Mouse (Mus musculus): ENCODE measurements at regions not wholly inside any gene's neighbourhood (a gene's known extent, or its start where the extent isn't known, plus 50 kb on each side); places are given as distances from the start of the nearest gene placed in this dataset.

GRCm38 (mm10) chr1:130278000-130278536, 144.7 kb downstream of the Cd55b start:
- Histone ChIP-seq H3K4me3 (ENCODE audit: low read length) (no peak overlapping the region), H3K9me3 (ENCODE audit: low read length) (peaks cover 5% of the 10 kb centered on the region), H3K27ac (ENCODE audit: low read length) (no peak overlapping the region), H3K36me3 (ENCODE audit: insufficient read depth, low read length) (no peaks in the 10 kb centered on the region), H3K4me2 (replicated peaks; ENCODE audit: low read depth, low read length) (no peak overlapping the region), H3K9ac (replicated peaks; ENCODE audit: low read length) (no peak overlapping the region), H3K4me1 (ENCODE audit: insufficient read depth, low read length) (no peaks in the 10 kb centered on the region), H3K27me3 (ENCODE audit: insufficient read depth, low read length) (no peaks in the 10 kb centered on the region)
- ATAC-seq (ENCODE audit: low FRiP score, low TSS enrichment), result no peak

GRCm38 (mm10) chr1:130276885-130277284, 145.9 kb downstream of the Cd55b start:
- H3K4me3 ChIP-seq (ENCODE audit: low read length), result no peak overlapping the region
- H3K9ac ChIP-seq (replicated peaks; ENCODE audit: low read length), result no peak overlapping the region
- no peak overlapping the region for H3K4me2 ChIP-seq (replicated peaks; ENCODE audit: low read depth, low read length)
- H3K9me3 ChIP-seq (ENCODE audit: low read length), result peaks cover 5% of the 10 kb centered on the region
- no peaks in the 10 kb centered on the region for H3K36me3 ChIP-seq (ENCODE audit: insufficient read depth, low read length)
- no peak for ATAC-seq (ENCODE audit: low FRiP score, low TSS enrichment)
- 80% methylated on average over 3 of the region's 3 CpGs for WGBS
- no peaks in the 10 kb centered on the region for H3K4me1 ChIP-seq (ENCODE audit: insufficient read depth, low read length)
- no peaks in the 10 kb centered on the region for H3K27me3 ChIP-seq (ENCODE audit: insufficient read depth, low read length)
- H3K27ac ChIP-seq (ENCODE audit: low read length), result no peak overlapping the region

GRCm38 (mm10) chr1:130276005-130276404, 146.8 kb downstream of the Cd55b start:
- no peak overlapping the region for H3K4me3 ChIP-seq (ENCODE audit: low read length)
- 86% methylated on average over 2 of the region's 2 CpGs for WGBS
- H3K36me3 ChIP-seq (ENCODE audit: insufficient read depth, low read length), result no peaks in the 10 kb centered on the region
- no peak overlapping the region for H3K4me2 ChIP-seq (replicated peaks; ENCODE audit: low read depth, low read length)
- H3K27me3 ChIP-seq (ENCODE audit: insufficient read depth, low read length), result no peaks in the 10 kb centered on the region
- no peak overlapping the region for H3K9ac ChIP-seq (replicated peaks; ENCODE audit: low read length)
- no peak overlapping the region for H3K27ac ChIP-seq (ENCODE audit: low read length)
- H3K9me3 ChIP-seq (ENCODE audit: low read length), result peaks cover 5% of the 10 kb centered on the region
- no peak for ATAC-seq (ENCODE audit: low FRiP score, low TSS enrichment)
- H3K4me1 ChIP-seq (ENCODE audit: insufficient read depth, low read length), result no peaks in the 10 kb centered on the region

- peak; percentile 46; the same call in 1 of the 2 replicates for ATAC-seq (ENCODE audit: low FRiP score, low TSS enrichment)
- WGBS, result 29% methylated on average over 4 of the region's 4 CpGs
- H3K9ac ChIP-seq (replicated peaks; ENCODE audit: low read length), result no peak overlapping the region
- H3K4me1 ChIP-seq (ENCODE audit: insufficient read depth, low read length), result no peaks in the 10 kb centered on the region
- H3K27ac ChIP-seq (ENCODE audit: low read length), result no peak overlapping the region
- peaks cover 5% of the 10 kb centered on the region for H3K9me3 ChIP-seq (ENCODE audit: low read length)
- H3K4me3 ChIP-seq (ENCODE audit: low read length), result no peak overlapping the region
- no peaks in the 10 kb centered on the region for H3K27me3 ChIP-seq (ENCODE audit: insufficient read depth, low read length)
- H3K36me3 ChIP-seq (ENCODE audit: insufficient read depth, low read length), result no peaks in the 10 kb centered on the region
- H3K4me2 ChIP-seq (replicated peaks; ENCODE audit: low read depth, low read length), result no peak overlapping the region
Measured at GRCm38 (mm10) chr1:130274470-130274869, 148.3 kb downstream of the Cd55b start.

- H3K4me3 ChIP-seq (ENCODE audit: low read length), result no peak overlapping the region
- H3K9me3 ChIP-seq (ENCODE audit: low read length), result no peaks in the 10 kb centered on the region
- no peaks in the 10 kb centered on the region for H3K27me3 ChIP-seq (ENCODE audit: insufficient read depth, low read length)
- WGBS, result 84% methylated on average over 2 of the region's 2 CpGs
- no peaks in the 10 kb centered on the region for H3K4me1 ChIP-seq (ENCODE audit: insufficient read depth, low read length)
- H3K4me2 ChIP-seq (replicated peaks; ENCODE audit: low read depth, low read length), result no peak overlapping the region
- H3K9ac ChIP-seq (replicated peaks; ENCODE audit: low read length), result no peak overlapping the region
- H3K36me3 ChIP-seq (ENCODE audit: insufficient read depth, low read length), result no peaks in the 10 kb centered on the region
- ATAC-seq (ENCODE audit: low FRiP score, low TSS enrichment), result no peak
- H3K27ac ChIP-seq (ENCODE audit: low read length), result no peak overlapping the region
Measured at GRCm38 (mm10) chr1:130270457-130270856, 152.4 kb downstream of the Cd55b start.
